Mouse (Mus musculus) neural tube, embryonic 13.5 days (tissue): Measurements from ENCODE around the gene Armc2. TPM values are rescaled to one million over a fixed set of nuclear protein-coding genes. Genes with fewer than 3 reads are reported as not detected.

Source experiments
- ATAC-seq: fragments of 200-750 bp; cut with Nextera tagmentation; 2 replicates; pipeline ENCODE4 v1.8.0; 2017; ENCODE audit warnings: low read depth, mild to moderate bottlenecking, moderate TSS enrichment, moderate library complexity
- H3K27ac ChIP-seq: fragments of 300-500 bp; sonication (generic); replicated peaks from 2 replicates; pipeline ENCODE4 v1.5.1; 2015; ENCODE audit warnings: moderate library complexity, mild to moderate bottlenecking, inconsistent platforms
- H3K27me3 ChIP-seq: fragments of 300-500 bp; sonication (generic); 2 replicates; pipeline ENCODE4 v1.6.1; 2015; ENCODE audit warnings: mild to moderate bottlenecking, inconsistent platforms
- H3K36me3 ChIP-seq: fragments of 300-500 bp; sonication (generic); 2 replicates; pipeline ENCODE4 v1.6.1; 2015; ENCODE audit warnings: mild to moderate bottlenecking, inconsistent platforms
- H3K4me1 ChIP-seq: fragments of 300-500 bp; sonication (generic); replicated peaks from 2 replicates; pipeline ENCODE4 v1.6.1; 2015; ENCODE audit warnings: inconsistent platforms
- H3K4me2 ChIP-seq: fragments of 300-500 bp; sonication (generic); 2 replicates; pipeline ENCODE4 v1.6.1; 2015; ENCODE audit warnings: inconsistent platforms, mild to moderate bottlenecking, moderate library complexity
- H3K4me3 ChIP-seq: fragments of 300-500 bp; sonication (generic); 2 replicates; pipeline ENCODE4 v1.5.1; 2015; ENCODE audit warnings: mild to moderate bottlenecking, inconsistent platforms
- H3K9ac ChIP-seq: fragments of 300-500 bp; sonication (generic); 2 replicates; pipeline ENCODE4 v1.6.1; 2015; ENCODE audit warnings: moderate library complexity, mild to moderate bottlenecking, inconsistent platforms
- H3K9me3 ChIP-seq: fragments of 300-500 bp; sonication (generic); 2 replicates; pipeline ENCODE4 v1.6.1; 2016; ENCODE audit warnings: inconsistent platforms
- WGBS: fragments of 180-500 bp; shearing (Covaris S2); methylation state at CpG from one replicate; pipeline ENCODE4 v1.1.7; 2015; 5-methylcytosine and 5-hydroxymethylcytosine counted together
- polyA plus RNA-seq: library from polyadenylated mRNA; unstranded; fragments of >200 nt; fragmentation: Nextera tagmentation; extraction: Ambion mirVana; gene quantifications from 2 replicates; pipeline ENCODE4 v1.2.1, GENCODE M21; 2015

The Armc2 gene
- polyA plus RNA-seq, 1 experiment from 2014 or later = 7.5 TPM

DNA sequence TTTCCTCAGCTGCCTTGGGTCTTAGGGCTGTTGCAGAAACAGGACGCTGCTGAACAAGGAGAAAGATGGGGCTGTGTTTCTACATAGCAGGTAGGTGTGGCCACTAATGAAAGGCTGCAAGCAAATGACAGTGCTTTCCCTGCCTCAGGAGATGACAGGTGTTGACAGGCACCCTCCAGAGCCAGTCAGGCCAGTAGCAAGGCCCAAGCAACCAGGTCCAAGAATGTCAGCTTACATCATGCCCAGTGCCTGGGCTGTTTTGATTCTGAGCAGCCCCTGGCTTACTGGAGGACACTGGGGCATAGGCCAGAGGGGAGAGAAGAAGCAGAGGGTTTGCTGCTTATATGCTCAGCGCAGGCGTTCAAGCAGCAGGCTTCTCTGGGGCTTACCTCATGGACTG lies 13.0 kb downstream of the Armc2 start:
- H3K27me3 ChIP-seq = no peaks in the 10 kb centered on the region
- no peak for ATAC-seq
- H3K36me3 ChIP-seq = no peaks in the 10 kb centered on the region
- 83% methylated on average over 3 of the region's 3 CpGs for WGBS
- H3K4me1 ChIP-seq = no peaks in the 10 kb centered on the region
- no peak overlapping the region for H3K4me3 ChIP-seq
- H3K9me3 ChIP-seq = no peaks in the 10 kb centered on the region
- no peak overlapping the region for H3K9ac ChIP-seq
- H3K27ac ChIP-seq = no peak overlapping the region
- H3K4me2 ChIP-seq = no peak overlapping the region

GRCm38 (mm10) chr10:42004690-42005089 lies 13.6 kb downstream of the Armc2 start:
- no peak overlapping the region for H3K27ac ChIP-seq
- no peak overlapping the region for H3K4me3 ChIP-seq
- no peak overlapping the region for H3K9ac ChIP-seq
- no peak for ATAC-seq
- no peaks in the 10 kb centered on the region for H3K4me1 ChIP-seq
- no peaks in the 10 kb centered on the region for H3K27me3 ChIP-seq
- H3K9me3 ChIP-seq = no peaks in the 10 kb centered on the region
- WGBS = 71% methylated on average over 7 of the region's 7 CpGs
- no peak overlapping the region for H3K4me2 ChIP-seq
- H3K36me3 ChIP-seq = no peaks in the 10 kb centered on the region

DNA sequence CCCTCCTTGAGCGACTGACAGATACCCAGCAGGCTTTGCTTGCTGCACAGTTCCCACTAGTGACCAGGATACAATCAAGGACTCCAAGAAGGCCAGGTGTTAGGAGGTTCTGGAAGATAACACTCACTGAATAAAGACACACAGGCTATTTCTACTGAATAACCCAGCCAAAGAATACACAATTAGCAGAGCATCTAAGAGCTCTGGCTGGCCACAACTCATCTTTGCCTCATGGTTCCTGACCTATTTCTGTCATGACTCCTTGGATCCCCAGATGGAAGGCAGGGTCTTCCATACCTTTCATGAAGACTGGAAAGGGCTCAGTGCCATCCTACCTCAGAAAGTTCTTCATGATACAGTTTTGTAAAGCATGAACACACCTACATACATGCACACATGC lies 14.2 kb downstream of the Armc2 start:
- Histone ChIP-seq H3K9me3 (no peaks in the 10 kb centered on the region), H3K4me3 (no peak overlapping the region), H3K9ac (no peak overlapping the region), H3K36me3 (no peaks in the 10 kb centered on the region), H3K4me1 (no peaks in the 10 kb centered on the region), H3K4me2 (no peak overlapping the region), H3K27me3 (no peaks in the 10 kb centered on the region), H3K27ac (no peak overlapping the region)
- 89% methylated on average over 1 of the region's 1 CpGs for WGBS
- ATAC-seq = no peak

- Histone ChIP-seq H3K4me3 (no peak overlapping the region), H3K27ac (no peak overlapping the region), H3K9ac (no peak overlapping the region), H3K4me1 (no peaks in the 10 kb centered on the region), H3K4me2 (no peak overlapping the region), H3K36me3 (no peaks in the 10 kb centered on the region), H3K9me3 (no peaks in the 10 kb centered on the region), H3K27me3 (no peaks in the 10 kb centered on the region)
- 71% methylated on average over 1 of the region's 1 CpGs for WGBS
- no peak for ATAC-seq
These were observed 14.7 kb downstream of the Armc2 start for GRCm38 (mm10) chr10:42003576-42003975.

GRCm38 (mm10) chr10:42002436-42002835 lies 15.8 kb downstream of the Armc2 start:
- H3K9me3 ChIP-seq = no peaks in the 10 kb centered on the region
- no peak overlapping the region for H3K4me2 ChIP-seq
- H3K4me3 ChIP-seq = no peak overlapping the region
- 51% methylated on average over 7 of the region's 7 CpGs for WGBS
- no peaks in the 10 kb centered on the region for H3K27me3 ChIP-seq
- H3K36me3 ChIP-seq = no peaks in the 10 kb centered on the region
- H3K9ac ChIP-seq = no peak overlapping the region
- H3K27ac ChIP-seq = no peak overlapping the region
- H3K4me1 ChIP-seq = no peaks in the 10 kb centered on the region
- no peak for ATAC-seq

- H3K4me3 ChIP-seq = no peak overlapping the region
- H3K4me1 ChIP-seq = no peaks in the 10 kb centered on the region
- H3K9ac ChIP-seq = no peak overlapping the region
- no peaks in the 10 kb centered on the region for H3K27me3 ChIP-seq
- H3K4me2 ChIP-seq = no peak overlapping the region
- H3K36me3 ChIP-seq = no peaks in the 10 kb centered on the region
- no peaks in the 10 kb centered on the region for H3K9me3 ChIP-seq
- ATAC-seq = no peak
- no peak overlapping the region for H3K27ac ChIP-seq
- 95% methylated on average over 3 of the region's 3 CpGs for WGBS
These were observed 17.0 kb downstream of the Armc2 start for GRCm38 (mm10) chr10:42001260-42001659.

DNA sequence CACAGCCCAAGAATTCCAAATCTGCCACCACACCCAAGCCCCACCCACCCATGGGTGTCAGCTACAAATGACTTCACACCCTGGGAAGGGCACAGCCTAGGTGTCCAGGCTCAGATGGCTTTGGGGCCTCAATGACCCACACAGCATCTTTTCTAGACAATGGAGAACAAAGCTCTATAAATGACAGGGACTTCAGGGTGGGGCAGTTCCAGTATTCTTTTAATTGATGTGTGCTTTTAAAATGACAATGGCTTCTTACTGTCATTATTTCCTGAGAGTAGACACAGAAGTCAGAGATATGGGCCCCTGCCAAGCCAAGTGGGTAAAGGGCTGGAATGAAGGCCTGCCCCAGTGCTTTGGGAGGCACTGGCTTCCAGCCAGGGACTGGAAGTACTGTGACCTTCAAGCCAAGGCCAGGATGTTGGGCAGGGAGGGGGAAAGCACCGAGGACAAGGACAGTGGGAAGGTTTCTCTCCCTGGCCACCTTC lies 20.5 kb downstream of the Armc2 start:
- H3K4me3 ChIP-seq = no peak overlapping the region
- no peak overlapping the region for H3K4me2 ChIP-seq
- no peak for ATAC-seq
- no peaks in the 10 kb centered on the region for H3K36me3 ChIP-seq
- WGBS = 62% methylated on average over 1 of the region's 1 CpGs
- no peak overlapping the region for H3K27ac ChIP-seq
- H3K4me1 ChIP-seq = no peaks in the 10 kb centered on the region
- H3K27me3 ChIP-seq = no peaks in the 10 kb centered on the region
- H3K9ac ChIP-seq = no peak overlapping the region
- no peaks in the 10 kb centered on the region for H3K9me3 ChIP-seq

DNA sequence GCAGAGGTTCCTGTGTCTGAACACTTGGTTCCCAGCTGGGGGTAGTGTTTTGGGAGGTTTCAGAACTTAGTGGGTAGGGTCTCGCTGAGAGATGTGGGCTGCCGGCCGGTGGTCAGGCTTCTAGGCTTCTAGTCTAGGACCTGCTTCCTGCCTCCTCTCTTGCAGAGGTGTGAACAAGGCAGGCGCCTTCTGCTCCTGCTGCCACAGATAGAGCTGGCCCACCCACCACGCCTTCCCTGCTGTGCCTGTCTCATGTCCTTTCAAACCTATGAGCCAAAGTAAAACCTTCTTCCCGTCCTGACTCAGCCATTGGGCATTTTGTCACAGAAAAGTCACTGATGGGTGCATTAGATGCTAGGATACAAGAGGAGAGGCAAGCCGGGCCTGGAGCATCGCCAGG lies 22.1 kb downstream of the Armc2 start:
- 70% methylated on average over 8 of the region's 8 CpGs for WGBS
- no peaks in the 10 kb centered on the region for H3K9me3 ChIP-seq
- H3K4me3 ChIP-seq = no peak overlapping the region
- H3K27me3 ChIP-seq = no peaks in the 10 kb centered on the region; the same call in 1 of the 2 replicates
- no peak overlapping the region for H3K9ac ChIP-seq
- peaks cover 6% of the 10 kb centered on the region; the same call in 1 of the 2 replicates for H3K4me1 ChIP-seq
- no peak overlapping the region for H3K27ac ChIP-seq
- no peak overlapping the region for H3K4me2 ChIP-seq
- H3K36me3 ChIP-seq = no peaks in the 10 kb centered on the region
- ATAC-seq = no peak

- no peak overlapping the region for H3K4me2 ChIP-seq
- peaks cover 5% of the 10 kb centered on the region; the same call in 1 of the 2 replicates for H3K27me3 ChIP-seq
- no peak overlapping the region for H3K4me3 ChIP-seq
- no peaks in the 10 kb centered on the region for H3K9me3 ChIP-seq
- WGBS = 65% methylated on average over 2 of the region's 2 CpGs
- peaks cover 6% of the 10 kb centered on the region; the same call in 1 of the 2 replicates for H3K4me1 ChIP-seq
- H3K9ac ChIP-seq = no peak overlapping the region
- ATAC-seq = no peak
- no peaks in the 10 kb centered on the region for H3K36me3 ChIP-seq
- no peak overlapping the region for H3K27ac ChIP-seq
These were observed 23.2 kb downstream of the Armc2 start for GRCm38 (mm10) chr10:41995051-41995450.

DNA sequence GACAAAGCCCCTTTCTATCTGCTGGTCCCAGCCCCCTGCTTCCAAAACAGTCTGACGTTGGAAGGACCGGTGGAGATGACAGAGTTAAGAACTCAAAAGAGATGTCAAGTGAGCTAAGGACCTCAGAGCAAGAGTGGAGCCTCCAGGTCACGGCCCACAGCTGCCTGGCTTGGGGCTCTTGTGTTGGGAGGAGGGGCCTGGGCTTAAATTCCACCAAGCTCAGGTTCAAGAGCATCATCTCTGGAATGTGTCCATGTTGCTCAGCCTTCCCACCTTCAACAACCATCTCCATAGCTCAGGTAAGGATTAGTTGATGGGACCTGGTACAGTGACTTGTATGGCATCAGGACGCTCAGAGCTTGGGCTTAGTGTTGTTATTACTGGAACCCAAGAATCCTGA lies 23.7 kb downstream of the Armc2 start:
- no peak for ATAC-seq
- no peak overlapping the region for H3K4me2 ChIP-seq
- H3K4me3 ChIP-seq = no peak overlapping the region
- H3K4me1 ChIP-seq = peaks cover 6% of the 10 kb centered on the region; the same call in 1 of the 2 replicates
- 76% methylated on average over 4 of the region's 4 CpGs for WGBS
- peaks cover 5% of the 10 kb centered on the region; the same call in 1 of the 2 replicates for H3K27me3 ChIP-seq
- H3K9ac ChIP-seq = no peak overlapping the region
- H3K27ac ChIP-seq = no peak overlapping the region
- no peaks in the 10 kb centered on the region for H3K9me3 ChIP-seq
- H3K36me3 ChIP-seq = no peaks in the 10 kb centered on the region

DNA sequence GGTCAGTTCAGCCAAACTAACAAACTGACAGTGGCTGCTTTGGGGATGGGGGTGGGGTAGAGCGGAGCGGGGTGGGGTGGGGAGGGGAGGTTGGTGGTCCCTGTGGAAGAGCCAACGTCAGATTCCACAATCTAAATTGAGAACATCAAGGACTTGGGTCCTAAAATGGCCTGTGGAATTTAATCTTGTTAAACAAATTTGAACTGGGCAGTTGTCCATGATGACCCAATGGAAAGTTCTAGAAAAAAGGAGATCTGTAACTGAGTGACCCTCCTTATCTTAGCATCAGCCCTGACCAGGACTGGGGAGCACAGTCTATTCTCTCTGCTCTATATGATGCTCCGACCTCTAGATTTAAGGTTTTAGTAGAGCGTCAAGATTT lies 26.2 kb downstream of the Armc2 start:
- H3K4me2 ChIP-seq = no peak overlapping the region
- peaks cover 5% of the 10 kb centered on the region; the same call in 1 of the 2 replicates for H3K27me3 ChIP-seq
- 82% methylated on average over 5 of the region's 5 CpGs for WGBS
- H3K9me3 ChIP-seq = no peaks in the 10 kb centered on the region
- H3K36me3 ChIP-seq = no peaks in the 10 kb centered on the region
- H3K4me3 ChIP-seq = no peak overlapping the region
- H3K4me1 ChIP-seq = peaks cover 6% of the 10 kb centered on the region; the same call in 1 of the 2 replicates
- no peak overlapping the region for H3K27ac ChIP-seq
- ATAC-seq = no peak
- no peak overlapping the region for H3K9ac ChIP-seq

- no peak overlapping the region for H3K27ac ChIP-seq
- no peak overlapping the region for H3K4me2 ChIP-seq
- peaks cover 5% of the 10 kb centered on the region; the same call in 1 of the 2 replicates for H3K27me3 ChIP-seq
- H3K9ac ChIP-seq = no peak overlapping the region
- H3K4me1 ChIP-seq = peaks cover 6% of the 10 kb centered on the region; the same call in 1 of the 2 replicates
- no peaks in the 10 kb centered on the region for H3K36me3 ChIP-seq
- no peak overlapping the region for H3K4me3 ChIP-seq
- WGBS = 26% methylated on average over 14 of the region's 14 CpGs
- H3K9me3 ChIP-seq = no peaks in the 10 kb centered on the region
- no peak for ATAC-seq
These were observed 26.7 kb downstream of the Armc2 start for GRCm38 (mm10) chr10:41991364-41992058.

GRCm38 (mm10) chr10:41990896-41991295 lies 27.3 kb downstream of the Armc2 start:
- 24% methylated on average over 13 of the region's 13 CpGs for WGBS
- H3K9ac ChIP-seq = no peak overlapping the region
- ATAC-seq = no peak

More at GRCm38 (mm10) chr10:41990896-41991295, 27.3 kb downstream of the Armc2 start:
- Histone ChIP-seq H3K27ac (no peak overlapping the region), H3K4me3 (no peak overlapping the region), H3K36me3 (no peaks in the 10 kb centered on the region), H3K9me3 (no peaks in the 10 kb centered on the region), H3K4me1 (peaks cover 6% of the 10 kb centered on the region; the same call in 1 of the 2 replicates), H3K27me3 (peaks cover 5% of the 10 kb centered on the region; the same call in 1 of the 2 replicates), H3K4me2 (no peak overlapping the region)
